Mouse (Mus musculus) cerebellum, adult 9-11 months (tissue): ENCODE data around the gene Zeb2.

ENCODE experiments used
- DNase-seq: peaks from one replicate; pipeline ENCODE4 v3.0.0; 2022

Zeb2 gene

GRCm38 (mm10) chr2:44977051-44977450, 140.1 kb downstream of the Zeb2 start:
- no peak for DNase-seq

DNA sequence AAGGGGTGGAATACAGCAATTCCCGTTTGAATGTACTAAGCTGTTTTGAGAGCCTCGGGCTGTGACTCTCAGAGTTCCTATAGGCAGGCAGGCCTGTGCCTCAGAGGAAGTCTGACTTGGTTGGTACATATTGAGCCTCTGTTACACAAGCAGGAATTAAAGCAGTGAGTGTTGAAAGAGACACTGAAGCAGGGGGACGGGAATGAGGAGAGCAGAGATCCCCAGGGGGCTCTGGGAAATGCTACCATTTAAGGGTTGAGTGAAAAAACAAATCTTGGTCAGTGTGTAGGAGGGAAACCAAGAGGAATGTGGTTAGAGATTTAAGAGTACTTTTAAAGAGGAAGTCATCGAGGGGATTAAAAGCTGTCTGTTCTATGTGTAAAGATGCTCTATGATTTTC, 140.7 kb downstream of the Zeb2 start:
- no peak for DNase-seq

GRCm38 (mm10) chr2:44973828-44974227, 143.4 kb downstream of the Zeb2 start:
- DNase-seq = no peak

GRCm38 (mm10) chr2:44970087-44970646, 147.0 kb downstream of the Zeb2 start:
- no peak for DNase-seq

DNA sequence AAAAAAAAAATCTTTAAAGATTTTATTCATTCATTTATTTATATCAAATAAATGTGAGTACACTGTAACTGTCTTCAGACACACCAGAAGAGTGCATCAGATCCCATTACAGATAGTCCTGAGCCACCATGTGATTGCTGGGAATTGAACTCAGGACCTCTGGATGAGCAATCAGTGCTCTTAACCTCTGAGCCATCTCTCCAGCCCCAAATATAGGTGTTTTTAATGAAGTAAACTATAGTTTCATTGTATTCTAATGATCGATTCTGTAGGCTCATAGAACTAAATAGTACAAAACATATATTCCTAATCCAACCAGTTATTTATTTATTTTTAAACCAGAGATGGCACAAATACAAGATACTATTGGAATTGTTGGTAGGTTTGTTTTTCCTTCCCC, 147.6 kb downstream of the Zeb2 start:
- DNase-seq = no peak

GRCm38 (mm10) chr2:44969226-44969625, 148.0 kb downstream of the Zeb2 start:
- DNase-seq = no peak

- no peak for DNase-seq
These were observed 151.2 kb downstream of the Zeb2 start for GRCm38 (mm10) chr2:44965834-44966555.

- no peak for DNase-seq
These were observed 154.6 kb downstream of the Zeb2 start for GRCm38 (mm10) chr2:44962620-44963019.

GRCm38 (mm10) chr2:44961192-44961591, 156.0 kb downstream of the Zeb2 start:
- DNase-seq = no peak

DNA sequence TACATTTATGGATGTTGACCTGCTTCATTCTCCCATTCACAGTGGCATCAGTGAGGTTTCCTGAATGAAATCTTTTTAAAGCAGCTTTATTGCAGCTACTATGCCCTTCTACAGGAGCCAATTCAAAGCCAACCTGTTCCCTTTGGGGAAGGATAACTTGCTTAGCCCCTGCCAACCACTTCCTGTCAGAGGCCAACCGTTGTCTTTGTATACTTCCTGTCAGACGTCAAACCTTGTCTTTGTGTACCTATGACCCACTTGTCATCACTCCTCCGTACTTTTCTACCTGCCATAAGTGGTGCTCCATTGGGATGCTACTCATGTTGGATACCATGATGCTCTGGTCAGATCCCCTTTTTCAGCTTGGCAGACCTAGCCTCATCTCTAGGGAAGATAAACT, 156.6 kb downstream of the Zeb2 start:
- no peak for DNase-seq

DNA sequence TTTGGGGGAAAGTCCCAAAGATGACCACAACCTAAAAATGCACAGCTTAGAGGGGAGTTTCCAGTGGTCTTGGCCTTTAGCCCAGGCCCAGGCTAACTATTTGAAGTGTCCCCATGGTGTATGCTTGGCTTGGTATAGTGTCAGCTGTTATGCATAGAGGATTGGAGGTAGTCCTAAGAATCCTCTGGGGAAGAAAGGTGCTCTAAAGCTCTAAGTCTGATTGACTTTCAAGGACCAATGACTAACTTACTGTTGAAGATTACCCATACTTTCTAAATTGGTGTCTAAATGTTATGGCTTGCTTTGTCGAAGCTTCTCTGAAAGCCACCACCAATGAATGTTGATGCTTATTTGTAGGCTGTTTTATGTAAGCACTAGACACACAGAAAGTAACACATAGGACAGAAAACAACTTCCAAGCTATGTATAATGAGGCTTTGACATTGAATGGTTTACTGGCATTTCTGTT, 159.8 kb downstream of the Zeb2 start:
- no peak for DNase-seq

DNA sequence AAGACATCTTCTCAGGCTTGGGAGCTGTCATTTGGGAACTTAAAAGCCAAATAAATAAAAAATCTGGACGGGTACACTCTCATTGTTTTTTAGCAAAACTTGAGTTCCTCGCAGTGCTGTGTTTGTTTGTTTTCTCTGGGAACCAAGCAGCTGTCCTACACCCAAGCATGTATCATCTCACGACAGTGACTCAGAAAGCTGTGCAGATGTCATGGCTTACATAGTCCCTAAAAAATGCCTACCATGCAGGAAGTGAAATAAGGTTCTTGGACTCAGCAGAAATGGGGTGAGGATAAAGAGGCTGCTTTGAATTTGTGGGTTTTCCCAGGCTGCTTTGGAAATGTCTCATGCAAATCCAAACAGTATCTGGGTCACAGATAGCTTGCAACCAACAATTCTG, 161.0 kb downstream of the Zeb2 start:
- DNase-seq = no peak

DNA sequence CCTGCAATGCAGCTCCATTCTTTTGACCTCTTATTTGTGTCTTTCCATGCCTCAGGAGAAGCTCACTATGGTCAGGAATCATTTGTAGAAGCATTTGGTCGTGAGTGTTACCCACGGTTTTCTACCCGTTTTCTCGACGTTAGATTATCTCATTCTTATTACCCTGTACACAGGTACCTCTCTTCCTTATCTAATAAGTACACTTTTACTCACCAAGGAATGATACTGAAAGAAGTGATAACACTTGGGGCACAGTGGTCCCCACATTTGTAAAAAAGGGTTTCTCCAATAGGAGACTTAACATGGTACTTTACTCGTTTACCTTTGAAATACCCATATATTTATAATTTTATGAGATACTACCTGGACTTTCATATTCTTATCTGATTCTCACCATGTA, 161.7 kb downstream of the Zeb2 start:
- DNase-seq = no peak

- DNase-seq = no peak
These were observed 163.0 kb downstream of the Zeb2 start for GRCm38 (mm10) chr2:44954180-44954579.

DNA sequence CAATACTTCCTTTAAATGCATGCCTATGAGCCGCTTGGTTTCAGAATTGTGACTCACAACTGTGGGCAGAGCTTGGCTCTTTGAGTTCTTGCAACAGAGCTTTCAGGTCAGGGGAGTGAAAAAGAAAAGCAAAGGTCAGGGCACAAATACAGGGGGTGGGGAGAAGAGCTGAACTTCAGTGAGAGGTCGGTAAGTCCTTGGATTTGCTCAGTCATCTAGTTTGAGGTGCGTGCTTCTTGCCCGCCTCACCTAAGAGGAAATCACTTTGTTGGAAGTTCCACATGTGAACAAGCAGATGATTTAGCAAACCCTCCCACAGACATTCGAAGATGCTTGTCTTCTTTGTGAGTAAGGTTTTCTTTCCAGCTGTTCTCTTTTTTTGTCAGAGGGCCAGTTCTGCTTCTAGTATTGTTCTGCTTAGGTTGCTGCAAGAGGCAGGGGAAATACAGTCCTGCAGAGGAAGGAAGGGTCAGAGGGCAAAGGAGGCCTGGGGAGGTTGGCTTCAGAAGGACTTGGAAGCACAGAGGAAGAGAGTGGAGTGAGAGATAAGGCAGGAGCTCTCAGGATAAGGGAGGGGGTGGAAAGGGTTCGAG, 164.3 kb downstream of the Zeb2 start:
- DNase-seq = no peak

DNA sequence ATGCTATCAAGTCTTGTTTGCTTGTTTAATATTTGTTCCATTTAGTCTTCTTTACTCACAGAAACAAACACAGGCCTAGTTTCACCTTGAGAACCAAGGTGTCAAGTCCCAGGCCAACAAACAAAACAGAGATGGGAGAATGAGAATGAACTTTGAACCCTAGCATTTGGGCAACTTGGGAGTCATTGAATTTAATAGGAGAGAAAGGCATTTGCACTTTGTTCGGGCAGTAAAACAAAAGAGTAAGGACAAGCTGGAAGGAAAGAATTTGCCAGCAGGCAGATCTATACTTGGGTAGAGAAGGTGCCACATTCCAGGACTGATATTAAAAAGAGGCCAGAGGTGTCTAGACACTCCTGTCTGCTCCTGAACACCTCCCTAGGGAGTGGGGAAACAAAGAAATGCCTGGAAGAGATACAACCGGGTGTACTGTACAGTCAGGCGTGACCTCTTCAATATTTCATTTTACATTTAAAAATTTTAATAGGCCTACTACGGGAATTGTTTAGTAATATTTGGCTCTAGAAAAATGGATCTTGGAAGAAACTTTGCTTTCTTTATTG, 165.5 kb downstream of the Zeb2 start:
- DNase-seq = no peak

GRCm38 (mm10) chr2:44944689-44945088, 172.5 kb downstream of the Zeb2 start:
- DNase-seq = no peak
